Mouse (Mus musculus) cerebellum, adult 2 months (tissue): ENCODE measurements around the gene Extl2.

ENCODE experiments used
- CTCF ChIP-seq: fragments of 200-500 bp; IDR thresholded peaks from 2 replicates; pipeline ENCODE4 v1.5.1; 2011; ENCODE audit warnings: low read depth, mild to moderate bottlenecking, control low read depth, low read length, moderate library complexity, borderline replicate concordance; ENCODE audit not compliant: insufficient read depth
- POLR2A ChIP-seq: fragments of 200-500 bp; IDR thresholded peaks from 2 replicates; pipeline ENCODE4 v1.6.1; 2011; ENCODE audit warnings: low read length, control low read depth, borderline replicate concordance; ENCODE audit not compliant: insufficient read depth

DNA sequence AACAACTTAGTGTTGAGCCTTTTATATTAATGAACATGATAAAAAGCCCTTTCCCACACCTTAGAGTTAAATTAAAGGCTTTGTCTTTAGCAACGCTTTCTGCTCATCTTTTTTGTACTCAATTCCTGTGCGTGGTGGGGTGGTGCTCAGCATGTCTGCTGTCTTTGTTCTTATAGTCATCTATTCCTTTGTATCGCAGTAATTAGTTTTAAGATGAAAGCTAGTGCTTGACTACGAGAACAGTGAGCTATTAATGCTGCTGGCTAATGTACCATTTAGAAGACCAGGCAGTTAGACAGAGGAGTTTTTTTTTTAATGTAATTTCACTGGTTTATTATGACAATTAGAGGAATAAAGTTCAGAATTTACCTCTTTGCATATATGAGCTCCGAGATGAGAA, 53.1 kb downstream of the Extl2 start:
- TF ChIP-seq POLR2A (no peak), CTCF (no peak)
